In the genomic region with DNA sequence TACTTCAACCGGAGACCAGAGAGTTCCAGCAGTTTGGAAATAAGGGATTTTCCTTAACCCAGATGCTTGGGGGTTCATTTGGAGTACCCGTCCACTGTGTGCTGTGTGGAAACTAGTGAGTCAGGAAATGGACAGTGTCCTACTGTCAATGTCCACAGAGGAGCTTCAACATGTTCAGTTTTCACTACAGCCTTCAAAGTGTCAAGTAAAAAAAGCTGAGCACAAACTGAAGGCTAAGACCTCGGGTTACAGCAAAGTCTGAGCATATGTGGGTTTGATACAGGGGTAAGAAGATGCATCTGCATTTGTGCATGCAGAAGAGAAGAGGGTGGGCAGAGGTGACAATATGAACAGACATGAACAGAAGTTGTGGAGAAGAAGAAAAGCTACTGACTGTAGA, we compare ENCODE assay signal across 34 mouse cellular contexts.
"Had no signal": no experiment of that assay in that cellular context is flagged by ENCODE, and none has a peak within 500 bp of the region (broad histone marks: within the 10 kb centered on the region; RNA-seq: fewer than 3 reads in every experiment).

No protein-coding gene starts in this region.

- H3K27ac ChIP-seq: heart, embryonic 10.5 days; heart, embryonic 13.5 days; heart, embryonic 15.5 days; hindbrain, embryonic 10.5 days; hindbrain, embryonic 12.5 days; hindbrain, embryonic 13.5 days; hindbrain, embryonic 14.5 days; hindbrain, embryonic 15.5 days; hindbrain, postnatal 0 days; intestine, embryonic 15.5 days; kidney, embryonic 15.5 days; kidney, postnatal 0 days; layer of hippocampus, adult 2 months; left cerebral cortex, adult 2 months had no signal

- DNase-seq: heart, postnatal 10 days; heart, postnatal 14 days; heart, postnatal 36 days; kidney, adult 11 months; kidney, adult 18-20 months; kidney, adult 2 months; kidney, adult 8-10 months; kidney, adult 9 months; kidney, postnatal 10 days; kidney, postnatal 14 days; kidney, postnatal 25 days; kidney, postnatal 36 days; kidney, postnatal 4 days; layer of hippocampus, adult 9-11 months; layer of hippocampus, postnatal 36 days had no signal

- H3K4me3 ChIP-seq: heart, embryonic 10.5 days; heart, embryonic 12.5 days; heart, embryonic 13.5 days; heart, embryonic 15.5 days; hindbrain, embryonic 10.5 days; hindbrain, embryonic 12.5 days; hindbrain, embryonic 13.5 days; hindbrain, embryonic 15.5 days; intestine, embryonic 15.5 days; kidney, embryonic 15.5 days; layer of hippocampus, adult 2 months; left cerebral cortex, adult 2 months had no signal

- H3K4me2 ChIP-seq: heart, embryonic 11.5 days; heart, embryonic 12.5 days; heart, embryonic 13.5 days; heart, embryonic 15.5 days; hindbrain, embryonic 12.5 days; hindbrain, embryonic 13.5 days; hindbrain, embryonic 14.5 days; hindbrain, embryonic 15.5 days; intestine, embryonic 15.5 days; kidney, embryonic 15.5 days had no signal

- H3K9me3 ChIP-seq: heart, embryonic 10.5 days; heart, embryonic 12.5 days; heart, embryonic 13.5 days; heart, embryonic 15.5 days; hindbrain, embryonic 10.5 days; hindbrain, embryonic 12.5 days; hindbrain, embryonic 13.5 days; hindbrain, embryonic 15.5 days; intestine, embryonic 15.5 days; kidney, embryonic 15.5 days had no signal

- H3K27me3 ChIP-seq: heart, embryonic 12.5 days; heart, embryonic 13.5 days; heart, embryonic 15.5 days; hindbrain, embryonic 12.5 days; hindbrain, embryonic 13.5 days; hindbrain, embryonic 15.5 days; intestine, embryonic 15.5 days; kidney, embryonic 15.5 days had no signal

- ATAC-seq: hindbrain, embryonic 16.5 days; hindbrain, postnatal 0 days; inflammation-experienced regulatory T-cells, adult 6 months; intestine, embryonic 15.5 days; intestine, postnatal 0 days had no signal

- H3K9ac ChIP-seq: heart, embryonic 12.5 days; heart, embryonic 13.5 days; heart, embryonic 15.5 days; hindbrain, embryonic 12.5 days; hindbrain, embryonic 13.5 days; hindbrain, embryonic 14.5 days; hindbrain, embryonic 15.5 days; intestine, embryonic 15.5 days; kidney, embryonic 15.5 days had no signal

- H3K4me1 ChIP-seq: hindbrain, embryonic 10.5 days; hindbrain, embryonic 12.5 days; hindbrain, embryonic 13.5 days; hindbrain, embryonic 15.5 days; intestine, embryonic 15.5 days; kidney, embryonic 15.5 days had no signal
